Mouse (Mus musculus): ENCODE measurements around the gene Tbx10. TPM values are rescaled to one million over a fixed set of nuclear protein-coding genes. Genes with fewer than 3 reads are reported as not detected.
"Not testable (repeated sequence)": the region's sequence is repeated elsewhere in the genome, so short reads cannot be mapped to it uniquely, and the experiment has no call there.

Gene Tbx10
- polyA plus RNA-seq, 1 experiment from 2014 or later, result not detected

DNA sequence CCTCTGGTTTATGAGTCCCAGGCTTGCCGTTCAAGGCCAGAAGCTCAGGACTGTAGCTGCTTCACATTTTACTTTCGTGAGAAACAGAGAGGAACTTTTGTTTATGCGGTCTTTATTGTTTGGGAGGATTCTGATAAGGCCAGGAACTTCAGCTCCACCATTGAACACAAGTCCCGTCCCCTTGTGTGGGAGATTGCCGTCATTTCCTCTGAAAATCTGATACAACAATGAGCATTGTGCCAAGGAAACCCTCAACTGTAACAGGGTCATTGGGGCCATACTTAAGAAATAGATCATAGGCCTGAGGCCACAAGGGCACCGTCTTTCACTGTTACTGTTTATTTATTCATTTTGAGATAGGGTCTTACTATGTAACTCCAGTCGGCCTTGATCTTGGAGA lies 30.6 kb downstream of the Tbx10 start:
- Histone ChIP-seq H3K4me1 (ENCODE audit: insufficient read depth) (peaks cover 12% of the 10 kb centered on the region), H3K9me3 (ENCODE audit: low read length) (no peaks in the 10 kb centered on the region), H3K27ac (ENCODE audit: low read depth) (no peak overlapping the region), H3K27me3 (ENCODE audit: insufficient read depth, low read length) (no peaks in the 10 kb centered on the region), H3K9ac (replicated peaks) (no peak overlapping the region), H3K36me3 (replicated peaks; ENCODE audit: insufficient read depth, low read length) (no peaks in the 10 kb centered on the region), H3K4me3 (ENCODE audit: low read depth, low read length) (no peak overlapping the region), H3K4me2 (ENCODE audit: low read depth, low read length) (no peak overlapping the region)
- TF ChIP-seq CTCF (IDR thresholded peaks at IDR 0.05; ENCODE audit: low read depth) (no peak), EP300 (IDR thresholded peaks at IDR 0.05; ENCODE audit: low read depth) (no peak)
- DNase-seq (no peak), ATAC-seq (no peak)
- WGBS (ENCODE audit: insufficient replicate concordance), result 65% methylated on average over 7 of the region's 7 CpGs

GRCm38 (mm10) chr19:4027576-4027975 lies 35.0 kb downstream of the Tbx10 start:
- Histone ChIP-seq H3K36me3 (replicated peaks; ENCODE audit: insufficient read depth, low read length) (no peaks in the 10 kb centered on the region), H3K27ac (ENCODE audit: low read depth) (no peak overlapping the region), H3K9ac (replicated peaks) (no peak overlapping the region), H3K4me3 (ENCODE audit: low read depth, low read length) (no peak overlapping the region), H3K4me2 (ENCODE audit: low read depth, low read length) (no peak overlapping the region), H3K9me3 (ENCODE audit: low read length) (no peaks in the 10 kb centered on the region), H3K27me3 (ENCODE audit: insufficient read depth, low read length) (no peaks in the 10 kb centered on the region), H3K4me1 (ENCODE audit: insufficient read depth) (no peaks in the 10 kb centered on the region)
- no peak for DNase-seq
- TF ChIP-seq EP300 (IDR thresholded peaks at IDR 0.05; ENCODE audit: low read depth), result no peak
- TF ChIP-seq CTCF (IDR thresholded peaks at IDR 0.05; ENCODE audit: low read depth), result no peak
- no peak for ATAC-seq

GRCm38 (mm10) chr19:4032668-4033067 lies 40.1 kb downstream of the Tbx10 start:
- Histone ChIP-seq H3K27me3 (ENCODE audit: insufficient read depth, low read length) (no peaks in the 10 kb centered on the region), H3K36me3 (replicated peaks; ENCODE audit: insufficient read depth, low read length) (no peaks in the 10 kb centered on the region), H3K4me3 (ENCODE audit: low read depth, low read length) (no peak overlapping the region), H3K27ac (ENCODE audit: low read depth) (peak overlapping the region; percentile 75; the same call in 1 of the 2 replicates), H3K4me1 (ENCODE audit: insufficient read depth) (peaks cover 15% of the 10 kb centered on the region), H3K9me3 (ENCODE audit: low read length) (no peaks in the 10 kb centered on the region), H3K9ac (replicated peaks) (no peak overlapping the region), H3K4me2 (ENCODE audit: low read depth, low read length) (no peak overlapping the region)
- WGBS (ENCODE audit: insufficient replicate concordance), result 62% methylated on average over 7 of the region's 7 CpGs
- TF ChIP-seq CTCF (IDR thresholded peaks at IDR 0.05; ENCODE audit: low read depth), result no peak
- no peak for TF ChIP-seq EP300 (IDR thresholded peaks at IDR 0.05; ENCODE audit: low read depth)
- no peak for ATAC-seq
- no peak for DNase-seq

DNA sequence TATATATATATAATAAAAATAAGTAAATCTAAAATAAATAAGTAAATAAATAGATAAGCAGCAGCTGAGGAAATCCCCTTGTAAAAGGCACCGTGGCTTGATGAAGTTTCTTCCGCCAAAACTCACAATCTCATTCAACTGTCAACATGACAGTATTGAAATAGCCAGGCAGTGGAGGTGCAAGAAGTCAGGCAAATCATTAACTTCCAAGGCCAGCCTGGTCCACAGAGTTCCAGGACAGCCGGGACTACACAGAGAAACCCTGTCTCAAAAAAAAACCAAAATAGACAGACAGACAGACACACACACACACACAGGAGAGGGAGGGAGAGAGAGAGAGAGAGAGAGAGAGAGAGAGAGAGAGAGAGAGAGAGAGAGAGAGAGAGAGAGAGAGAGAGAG lies 40.7 kb downstream of the Tbx10 start:
- 49% methylated on average over 3 of the region's 3 CpGs for WGBS (ENCODE audit: insufficient replicate concordance)
- H3K9ac ChIP-seq (replicated peaks), result no peak overlapping the region
- peak overlapping the region; percentile 75; the same call in 1 of the 2 replicates for H3K27ac ChIP-seq (ENCODE audit: low read depth)
- H3K36me3 ChIP-seq (replicated peaks; ENCODE audit: insufficient read depth, low read length), result no peaks in the 10 kb centered on the region
- no peak overlapping the region for H3K4me3 ChIP-seq (ENCODE audit: low read depth, low read length)
- TF ChIP-seq EP300 (IDR thresholded peaks at IDR 0.05; ENCODE audit: low read depth) (no peak), CTCF (IDR thresholded peaks at IDR 0.05; ENCODE audit: low read depth) (no peak)
- no peak overlapping the region for H3K4me2 ChIP-seq (ENCODE audit: low read depth, low read length)
- ATAC-seq, result peak; percentile 67
- H3K9me3 ChIP-seq (ENCODE audit: low read length), result no peaks in the 10 kb centered on the region
- no peaks in the 10 kb centered on the region for H3K27me3 ChIP-seq (ENCODE audit: insufficient read depth, low read length)
- peaks cover 15% of the 10 kb centered on the region for H3K4me1 ChIP-seq (ENCODE audit: insufficient read depth)
- DNase-seq, result peak; percentile 46

DNA sequence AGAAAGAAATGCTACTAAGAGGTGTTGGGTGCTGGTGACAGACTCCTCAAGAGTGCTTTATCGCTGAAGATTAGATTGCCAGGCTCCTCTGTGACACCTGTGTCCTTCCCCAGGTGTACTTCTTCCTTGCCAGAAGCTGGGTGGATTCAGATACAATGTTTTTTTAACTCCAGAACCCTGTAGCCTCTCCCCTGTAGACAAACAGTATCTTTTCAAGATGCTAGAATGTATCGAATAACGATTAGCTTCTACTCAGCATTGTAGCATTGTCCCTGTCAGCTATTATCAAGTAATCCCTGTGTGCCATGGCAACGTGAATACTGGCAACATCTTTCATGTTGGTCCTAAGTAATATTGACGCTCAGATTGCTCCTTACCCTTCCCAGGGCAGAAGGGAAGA lies 41.2 kb downstream of the Tbx10 start:
- ATAC-seq, result no peak
- H3K4me1 ChIP-seq (ENCODE audit: insufficient read depth), result peaks cover 15% of the 10 kb centered on the region
- H3K9me3 ChIP-seq (ENCODE audit: low read length), result no peaks in the 10 kb centered on the region
- TF ChIP-seq CTCF (IDR thresholded peaks at IDR 0.05; ENCODE audit: low read depth) (no peak), EP300 (IDR thresholded peaks at IDR 0.05; ENCODE audit: low read depth) (no peak)
- no peaks in the 10 kb centered on the region for H3K36me3 ChIP-seq (replicated peaks; ENCODE audit: insufficient read depth, low read length)
- WGBS (ENCODE audit: insufficient replicate concordance), result 51% methylated on average over 5 of the region's 5 CpGs
- peak overlapping the region; percentile 75; the same call in 1 of the 2 replicates for H3K27ac ChIP-seq (ENCODE audit: low read depth)
- H3K27me3 ChIP-seq (ENCODE audit: insufficient read depth, low read length), result no peaks in the 10 kb centered on the region
- H3K4me3 ChIP-seq (ENCODE audit: low read depth, low read length), result no peak overlapping the region
- no peak overlapping the region for H3K4me2 ChIP-seq (ENCODE audit: low read depth, low read length)
- H3K9ac ChIP-seq (replicated peaks), result no peak overlapping the region
- DNase-seq, result no peak

DNA sequence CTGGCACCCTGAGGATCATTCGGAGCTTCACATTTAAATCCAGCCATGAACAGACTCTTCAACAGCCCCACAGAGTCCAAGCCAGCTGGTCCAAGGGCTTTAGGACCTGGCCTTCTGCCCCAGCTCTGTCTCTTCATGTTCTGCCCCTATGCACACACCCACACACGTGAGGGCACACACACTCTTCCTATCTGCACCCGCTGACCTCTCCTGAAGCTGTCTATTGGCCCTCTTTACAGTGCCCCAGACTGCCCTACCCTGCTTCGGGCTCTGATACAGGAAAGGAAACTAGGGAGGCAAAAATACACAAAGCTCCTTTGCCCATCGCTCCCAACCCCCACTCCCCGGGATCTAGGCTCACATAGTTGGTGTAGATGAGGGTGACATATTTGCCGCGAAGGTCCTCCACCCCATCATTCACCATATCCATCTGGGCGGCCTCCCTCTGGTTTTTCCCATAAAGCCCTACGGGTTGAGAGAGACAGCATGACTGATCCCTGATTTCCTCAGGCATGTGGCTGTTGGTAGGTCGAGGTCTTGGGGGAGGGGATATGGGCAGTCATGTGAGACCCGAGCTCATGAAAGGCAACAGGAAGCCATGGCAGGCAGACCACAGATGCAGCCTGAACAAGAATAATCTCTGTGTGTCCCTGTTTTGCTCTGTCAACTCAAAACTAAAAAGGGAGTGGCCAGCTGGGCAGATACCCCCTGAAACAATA lies 43.9 kb downstream of the Tbx10 start:
- Histone ChIP-seq H3K27me3 (ENCODE audit: insufficient read depth, low read length) (no peaks in the 10 kb centered on the region), H3K4me1 (ENCODE audit: insufficient read depth) (peaks cover 15% of the 10 kb centered on the region), H3K9ac (replicated peaks) (no peak overlapping the region; the same call in 1 of the 2 replicates), H3K4me3 (ENCODE audit: low read depth, low read length) (peak overlapping the region; percentile 24; the same call in 1 of the 2 replicates), H3K27ac (ENCODE audit: low read depth) (peak overlapping the region; percentile 39; the same call in 1 of the 2 replicates), H3K9me3 (ENCODE audit: low read length) (no peaks in the 10 kb centered on the region), H3K4me2 (ENCODE audit: low read depth, low read length) (peak overlapping the region; percentile 50), H3K36me3 (replicated peaks; ENCODE audit: insufficient read depth, low read length) (no peaks in the 10 kb centered on the region)
- 48% methylated on average over 12 of the region's 12 CpGs for WGBS (ENCODE audit: insufficient replicate concordance)
- TF ChIP-seq CTCF (IDR thresholded peaks at IDR 0.05; ENCODE audit: low read depth) (no peak), EP300 (IDR thresholded peaks at IDR 0.05; ENCODE audit: low read depth) (no peak)
- ATAC-seq, result peak; percentile 58
- DNase-seq, result no peak

GRCm38 (mm10) chr19:4037154-4037787 lies 44.7 kb downstream of the Tbx10 start:
- peak overlapping the region; percentile 80 for H3K27ac ChIP-seq (ENCODE audit: low read depth)
- not testable (repeated sequence) for H3K9me3 ChIP-seq (ENCODE audit: low read length); DNase-seq; H3K36me3 ChIP-seq (replicated peaks; ENCODE audit: insufficient read depth, low read length); H3K27me3 ChIP-seq (ENCODE audit: insufficient read depth, low read length)
- H3K4me2 ChIP-seq (ENCODE audit: low read depth, low read length), result peak overlapping the region; percentile 87
- H3K4me3 ChIP-seq (ENCODE audit: low read depth, low read length), result peak overlapping the region; percentile 69
- H3K4me1 ChIP-seq (ENCODE audit: insufficient read depth), result peaks cover 15% of the 10 kb centered on the region
- peak overlapping the region; percentile 81 for H3K9ac ChIP-seq (replicated peaks)
- 24% methylated on average over 7 of the region's 8 CpGs for WGBS (ENCODE audit: insufficient replicate concordance)
- ATAC-seq, result peak; percentile 14; the same call in 1 of the 2 replicates
